Mouse (Mus musculus) stomach, postnatal 0 days (tissue): ENCODE data around the gene Pbx4. TPM values are rescaled to one million over a fixed set of nuclear protein-coding genes. Genes with fewer than 3 reads are reported as not detected.

ENCODE experiments used
- ATAC-seq: fragments of 200-750 bp; cut with Nextera tagmentation; 2 replicates; pipeline ENCODE4 v1.8.0; 2017; ENCODE audit not compliant: low FRiP score, low TSS enrichment
- DNase-seq: peaks from one replicate; pipeline ENCODE4 v3.0.0-alpha.2; 2016; ENCODE audit warnings: low spot score
- H3K27ac ChIP-seq: fragments of 300-500 bp; sonication (generic); replicated peaks from 2 replicates; pipeline ENCODE4 v1.5.1; 2014; ENCODE audit warnings: mild to moderate bottlenecking, control low read depth
- H3K27me3 ChIP-seq: fragments of 300-500 bp; sonication (generic); 2 replicates; pipeline ENCODE4 v1.6.1; 2014; ENCODE audit warnings: low read length; ENCODE audit not compliant: control insufficient read depth, insufficient read depth
- H3K36me3 ChIP-seq: fragments of 300-500 bp; sonication (generic); 2 replicates; pipeline ENCODE4 v1.6.1; 2014; ENCODE audit warnings: low read length, mixed read lengths; ENCODE audit not compliant: control insufficient read depth, insufficient read depth
- H3K4me1 ChIP-seq: fragments of 300-500 bp; sonication (generic); replicated peaks from 2 replicates; pipeline ENCODE4 v1.6.1; 2014; ENCODE audit warnings: antibody characterized with exemption; ENCODE audit not compliant: control insufficient read depth, insufficient read depth
- H3K4me2 ChIP-seq: fragments of 300-500 bp; sonication (generic); replicated peaks from 2 replicates; pipeline ENCODE4 v1.6.1; 2014; ENCODE audit warnings: low read depth, mild to moderate bottlenecking, control low read depth, moderate library complexity
- H3K4me3 ChIP-seq: fragments of 300-500 bp; sonication (generic); 2 replicates; pipeline ENCODE4 v1.5.1; 2014; ENCODE audit warnings: low read depth, low read length, control low read depth
- H3K9ac ChIP-seq: fragments of 300-500 bp; sonication (generic); 2 replicates; pipeline ENCODE4 v1.6.1; 2014; ENCODE audit warnings: mild to moderate bottlenecking, low read length, control low read depth, mixed read lengths
- H3K9me3 ChIP-seq: fragments of 300-500 bp; sonication (generic); 2 replicates; pipeline ENCODE4 v1.6.1; 2016; ENCODE audit warnings: low read length; ENCODE audit not compliant: control insufficient read depth
- CTCF ChIP-seq: IDR thresholded peaks from 2 replicates; pipeline ENCODE4 v1.5.1; 2016; ENCODE audit warnings: antibody characterized with exemption, low read depth, mild to moderate bottlenecking, moderate library complexity
- EP300 ChIP-seq: optimal IDR thresholded peaks from 2 replicates; pipeline ENCODE3; 2016; ENCODE audit warnings: antibody characterized with exemption
- WGBS: fragments of 180-500 bp; shearing (Covaris S2); extraction: QIAGEN DNeasy Blood & Tissue Kit; methylation state at CpG from one replicate; pipeline ENCODE4 v1.1.7; 2014; 5-methylcytosine and 5-hydroxymethylcytosine counted together
- polyA plus RNA-seq: library from polyadenylated mRNA; unstranded; fragments of >200 nt; fragmentation: Nextera tagmentation; extraction: Ambion mirVana; gene quantifications from 2 replicates; pipeline ENCODE4 v1.2.1, GENCODE M21; 2015

The Pbx4 gene
- polyA plus RNA-seq, 1 experiment from 2014 or later: 5.1 TPM

- Histone ChIP-seq H3K9me3 (no peaks in the 10 kb centered on the region), H3K27ac (no peak overlapping the region), H3K4me3 (no peak overlapping the region), H3K4me2 (no peak overlapping the region), H3K9ac (no peak overlapping the region), H3K36me3 (peaks cover 57% of the 10 kb centered on the region), H3K27me3 (no peaks in the 10 kb centered on the region), H3K4me1 (no peaks in the 10 kb centered on the region)
- ATAC-seq: no peak
- TF ChIP-seq EP300 (no peak), CTCF (no peak)
- DNase-seq: no peak
- 93% methylated on average over 10 of the region's 10 CpGs for WGBS
Measured at GRCm38 (mm10) chr8:69805086-69805485, 27.2 kb upstream of the Pbx4 start.

DNA sequence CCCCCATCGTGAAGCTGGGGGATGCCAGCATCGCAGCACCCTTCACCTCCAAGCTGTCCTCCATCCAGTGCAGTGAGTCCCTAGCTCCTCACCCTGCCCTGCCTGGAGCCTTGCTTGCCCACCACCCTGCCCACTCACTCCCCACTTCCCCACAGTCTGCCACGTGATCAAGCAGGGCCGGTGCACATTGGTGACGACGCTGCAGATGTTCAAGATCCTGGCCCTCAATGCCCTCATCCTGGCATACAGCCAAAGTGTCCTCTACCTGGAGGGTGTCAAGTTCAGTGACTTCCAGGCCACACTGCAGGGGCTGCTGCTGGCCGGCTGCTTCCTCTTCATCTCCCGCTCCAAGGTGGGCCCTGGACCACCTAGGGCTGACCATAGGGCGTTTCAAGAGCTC lies 26.8 kb upstream of the Pbx4 start:
- H3K27me3 ChIP-seq: no peaks in the 10 kb centered on the region
- WGBS: 87% methylated on average over 8 of the region's 9 CpGs
- no peak for ATAC-seq
- TF ChIP-seq EP300 (no peak), CTCF (no peak)
- H3K36me3 ChIP-seq: peaks cover 53% of the 10 kb centered on the region
- no peak overlapping the region for H3K27ac ChIP-seq
- no peaks in the 10 kb centered on the region for H3K9me3 ChIP-seq
- DNase-seq: no peak
- no peak overlapping the region for H3K9ac ChIP-seq
- no peak overlapping the region for H3K4me2 ChIP-seq
- no peaks in the 10 kb centered on the region for H3K4me1 ChIP-seq
- no peak overlapping the region for H3K4me3 ChIP-seq

DNA sequence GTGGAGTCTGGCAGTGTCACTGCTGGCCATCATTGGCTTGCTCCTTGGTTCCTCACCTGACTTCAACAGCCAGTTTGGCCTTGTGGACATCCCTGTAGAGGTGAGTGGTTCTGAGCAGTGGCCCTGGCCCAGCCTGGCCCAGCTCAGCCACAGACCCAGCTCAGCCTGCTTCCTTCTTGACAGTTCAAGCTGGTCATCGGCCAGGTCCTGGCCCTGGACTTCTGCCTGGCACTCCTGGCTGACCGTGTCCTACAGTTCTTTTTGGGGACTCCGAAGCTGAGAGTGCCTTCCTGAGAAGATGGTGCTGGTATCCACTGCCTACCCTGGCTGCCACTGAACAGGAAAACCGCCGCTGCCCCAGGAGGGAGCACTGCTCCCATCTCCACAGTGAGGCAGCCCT lies 25.1 kb upstream of the Pbx4 start:
- no peak for ATAC-seq
- no peak overlapping the region for H3K27ac ChIP-seq
- peaks cover 39% of the 10 kb centered on the region for H3K36me3 ChIP-seq
- no peaks in the 10 kb centered on the region for H3K27me3 ChIP-seq
- no peak overlapping the region for H3K4me3 ChIP-seq
- WGBS: 93% methylated on average over 5 of the region's 5 CpGs
- no peak overlapping the region for H3K4me2 ChIP-seq
- DNase-seq: no peak
- no peaks in the 10 kb centered on the region for H3K4me1 ChIP-seq
- TF ChIP-seq CTCF (no peak), EP300 (no peak)
- no peak overlapping the region for H3K9ac ChIP-seq
- H3K9me3 ChIP-seq: no peaks in the 10 kb centered on the region

DNA sequence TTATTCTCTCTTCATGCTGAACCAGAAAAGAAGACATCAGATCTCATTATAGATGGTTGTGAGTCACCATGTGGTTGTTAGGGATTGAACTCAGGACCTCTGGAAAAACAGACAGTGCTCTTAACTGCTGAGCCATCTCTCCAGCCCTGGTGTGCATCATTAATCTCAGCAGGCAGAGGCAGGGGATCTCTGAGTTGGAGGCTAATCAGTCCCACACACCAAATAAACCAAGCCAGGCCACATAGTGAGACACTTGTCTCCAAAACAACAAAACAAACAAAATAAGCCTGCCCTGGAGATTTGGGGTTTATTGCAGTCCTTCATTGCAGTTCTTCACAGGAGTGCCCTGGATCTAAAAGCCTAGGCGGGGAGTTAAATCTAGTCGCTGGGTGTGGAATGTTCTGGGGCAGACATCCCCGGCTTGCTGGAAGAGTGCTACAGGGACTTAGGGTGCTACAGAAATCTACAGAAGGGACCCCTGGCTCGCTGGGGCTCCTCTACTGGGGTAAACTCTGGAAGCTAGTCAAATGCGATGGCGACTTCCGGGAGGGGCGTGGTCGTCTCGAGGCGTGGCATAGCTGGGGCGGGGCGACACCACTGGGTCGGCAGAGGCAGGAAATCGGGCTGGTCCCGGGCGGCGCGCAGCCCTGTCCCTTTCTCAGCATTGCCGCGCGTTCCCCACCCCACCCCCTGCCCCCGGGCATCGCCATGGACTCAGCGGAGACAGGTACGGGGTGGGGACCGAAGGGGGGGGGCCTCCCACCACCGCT lies 24.0 kb upstream of the Pbx4 start, which contains the start of gene Gmip:
TSS of gene Gmip (plus strand) at position 586 of the 770 bp plus-strand sequence.
- WGBS: 7% methylated on average over 27 of the region's 28 CpGs
- DNase-seq: peak; percentile 91

DNA sequence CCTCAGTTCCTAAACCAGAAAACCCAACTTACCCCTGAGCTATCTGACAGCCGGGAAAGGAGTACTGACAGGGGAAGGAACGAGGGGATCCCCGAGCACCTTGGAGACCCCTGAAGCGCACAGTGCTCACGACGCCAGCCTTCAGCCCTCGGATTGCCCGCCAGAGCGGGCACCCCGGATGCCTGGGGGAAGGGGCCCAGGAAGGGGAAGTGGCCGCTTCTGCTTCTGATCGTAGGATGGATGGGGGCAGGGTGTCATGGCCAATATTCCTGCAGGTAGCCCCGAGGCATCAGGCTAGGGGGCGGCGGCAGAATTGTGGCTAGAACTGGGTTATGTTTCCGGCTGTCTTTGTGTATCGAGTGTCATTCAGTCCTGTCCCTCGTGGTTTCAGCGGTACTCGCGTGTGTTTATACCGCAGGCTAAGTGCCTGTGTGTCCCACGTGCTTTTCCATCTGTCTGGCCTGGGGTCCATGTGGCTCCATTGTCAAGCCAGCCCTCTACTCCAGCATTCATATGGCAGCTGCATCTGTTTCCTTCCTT lies 23.4 kb upstream of the Pbx4 start:
- peak overlapping the region; percentile 75 for H3K9ac ChIP-seq
- H3K27me3 ChIP-seq: no peaks in the 10 kb centered on the region
- WGBS: 1% methylated on average over 23 of the region's 23 CpGs
- ATAC-seq: peak; percentile 30
- peak overlapping the region; percentile 62 for H3K4me3 ChIP-seq
- peak overlapping the region; percentile 8; the same call in 1 of the 2 replicates for H3K27ac ChIP-seq
- H3K4me1 ChIP-seq: no peaks in the 10 kb centered on the region
- peak; percentile 43 for DNase-seq
- H3K36me3 ChIP-seq: peaks cover 28% of the 10 kb centered on the region
- H3K9me3 ChIP-seq: no peaks in the 10 kb centered on the region
- peak overlapping the region; percentile 96 for H3K4me2 ChIP-seq
- TF ChIP-seq CTCF: no peak

More for the DNA sequence above, 24.0 kb upstream of the Pbx4 start, which contains the start of gene Gmip:
- TF ChIP-seq CTCF (no peak), EP300 (no peak)
- Histone ChIP-seq H3K9ac (peak within 1 kb of the TSS; percentile 75), H3K4me2 (peak within 1 kb of the TSS; percentile 96), H3K4me1 (no peaks in the 10 kb centered on the region), H3K4me3 (peak within 1 kb of the TSS; percentile 62), H3K27me3 (no peaks in the 10 kb centered on the region), H3K36me3 (peaks cover 31% of the 10 kb centered on the region), H3K9me3 (no peaks in the 10 kb centered on the region), H3K27ac (peak within 1 kb of the TSS; percentile 35; the same call in 1 of the 2 replicates)
- ATAC-seq: peak; percentile 81

DNA sequence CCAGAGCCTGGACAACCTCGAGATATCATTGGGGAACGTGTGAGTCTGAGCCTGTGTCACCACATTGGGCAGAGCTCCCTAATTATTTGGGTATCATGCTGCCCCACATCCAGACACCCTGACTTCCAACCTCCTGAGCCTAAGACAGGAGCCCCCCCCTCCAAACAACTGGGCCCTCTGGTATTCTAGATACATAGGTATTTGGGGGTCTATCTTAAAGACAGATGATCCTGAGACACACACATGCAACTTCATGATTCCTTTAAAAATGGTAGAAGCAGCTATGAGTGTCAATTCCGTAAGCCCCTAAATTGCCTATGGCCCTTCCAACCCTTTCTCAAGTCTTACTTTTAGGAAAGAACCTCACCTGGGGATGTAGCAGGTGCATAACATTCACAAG lies 22.5 kb upstream of the Pbx4 start:
- H3K27me3 ChIP-seq: no peaks in the 10 kb centered on the region
- TF ChIP-seq CTCF: no peak
- no peak for TF ChIP-seq EP300

More for the DNA sequence above, 22.5 kb upstream of the Pbx4 start:
- H3K4me2 ChIP-seq: no peak overlapping the region
- no peaks in the 10 kb centered on the region for H3K9me3 ChIP-seq
- no peak overlapping the region for H3K4me3 ChIP-seq
- WGBS: 59% methylated on average over 3 of the region's 3 CpGs
- no peak overlapping the region for H3K9ac ChIP-seq
- no peaks in the 10 kb centered on the region for H3K4me1 ChIP-seq
- H3K27ac ChIP-seq: no peak overlapping the region
- no peak for DNase-seq
- H3K36me3 ChIP-seq: peaks cover 26% of the 10 kb centered on the region
- ATAC-seq: no peak
